8 mouse cellular contexts compared by ENCODE assay signal in genomic region chr5:142903470-142904207, GRCm38 (mm10). TPM values are rescaled to one million over a fixed set of nuclear protein-coding genes. Genes with fewer than 3 reads are reported as not detected.
DNase-seq lines count a peak whose midpoint lies in the region; ATAC-seq and TF ChIP-seq lines count a peak whose summit lies in the region.

No protein-coding gene starts in this region.

- H3K4me2 ChIP-seq in embryonic facial prominence, embryonic 12.5 days (replicated peaks) = peak overlapping the region; percentile 89
- peak overlapping the region; percentile 84 for H3K4me2 ChIP-seq in hindbrain, postnatal 0 days (ENCODE audit: low read depth, low read length)
- H3K4me2 ChIP-seq in midbrain, postnatal 0 days (ENCODE audit: low read depth, low read length, poor library complexity, severe bottlenecking) = peak overlapping the region; percentile 78

- TF ChIP-seq POLR2A in spleen, adult 2 months (IDR thresholded peaks at IDR 0.05; ENCODE audit: low read depth, low read length) = no peak

- H3K4me3 ChIP-seq in spleen, adult 2 months (ENCODE audit: extremely low read depth, insufficient read depth, insufficient read length) = peak overlapping the region; percentile 100
- peak overlapping the region; percentile 94 for H3K4me3 ChIP-seq in embryonic facial prominence, embryonic 12.5 days
- peak overlapping the region; percentile 100 for H3K4me3 ChIP-seq in hindbrain, postnatal 0 days (ENCODE audit: low read length)
- peak overlapping the region; percentile 97 for H3K4me3 ChIP-seq in midbrain, postnatal 0 days (ENCODE audit: low read depth, low read length)

- H3K9ac ChIP-seq in embryonic facial prominence, embryonic 12.5 days = 0 out of 2 replicates have a peak overlapping the region, but pooled peaks have one; percentile 100
- 0 out of 2 replicates have a peak overlapping the region, but pooled peaks have one; percentile 15 for H3K9ac ChIP-seq in hindbrain, postnatal 0 days (replicated peaks; ENCODE audit: low read length)
- no peak overlapping the region for H3K9ac ChIP-seq in midbrain, postnatal 0 days (replicated peaks; ENCODE audit: low read length, poor library complexity, severe bottlenecking)

- H3K27me3 ChIP-seq in spleen, adult 2 months (ENCODE audit: control insufficient read depth, insufficient read depth, low read length) = no peaks in the 10 kb centered on the region
- H3K27me3 ChIP-seq in embryonic facial prominence, embryonic 12.5 days = no peaks in the 10 kb centered on the region
- H3K27me3 ChIP-seq in hindbrain, postnatal 0 days (ENCODE audit: insufficient read depth, low read length) = no peaks in the 10 kb centered on the region
- no peaks in the 10 kb centered on the region for H3K27me3 ChIP-seq in midbrain, postnatal 0 days (ENCODE audit: insufficient read depth, low read length)

- 48% methylated on average over 14 of the region's 14 CpGs for WGBS in spleen, adult 2 months
- 84% methylated on average over 14 of the region's 14 CpGs for WGBS in embryonic facial prominence, embryonic 12.5 days
- 58% methylated on average over 14 of the region's 14 CpGs for WGBS in hindbrain, postnatal 0 days
- WGBS in midbrain, postnatal 0 days = 64% methylated on average over 14 of the region's 14 CpGs

- H3K4me1 ChIP-seq in spleen, adult 2 months (ENCODE audit: control insufficient read depth, insufficient read depth, insufficient read length) = peaks cover 4% of the 10 kb centered on the region; the same call in 1 of the 2 replicates
- peaks cover 36% of the 10 kb centered on the region for H3K4me1 ChIP-seq in embryonic facial prominence, embryonic 12.5 days
- peaks cover 18% of the 10 kb centered on the region for H3K4me1 ChIP-seq in hindbrain, postnatal 0 days (ENCODE audit: insufficient read depth, low read length)
- peaks cover 18% of the 10 kb centered on the region for H3K4me1 ChIP-seq in midbrain, postnatal 0 days (ENCODE audit: insufficient read depth, low read length)

- ATAC-seq in embryonic facial prominence, embryonic 12.5 days (ENCODE audit: insufficient number of reproducible peaks, insufficient read depth, low FRiP score, low TSS enrichment) = no peak
- no peak for ATAC-seq in hindbrain, postnatal 0 days
- no peak for ATAC-seq in midbrain, postnatal 0 days (ENCODE audit: low FRiP score)

- TF ChIP-seq CTCF in spleen, adult 2 months (IDR thresholded peaks at IDR 0.05; ENCODE audit: extremely low read depth, insufficient read depth, insufficient read length, insufficient replicate concordance) = no peak
- no peak for TF ChIP-seq CTCF in hindbrain, postnatal 0 days (IDR thresholded peaks at IDR 0.05; ENCODE audit: low read depth)
- TF ChIP-seq CTCF in midbrain, postnatal 0 days (IDR thresholded peaks at IDR 0.05) = no peak

- H3K36me3 ChIP-seq in spleen, adult 2 months (ENCODE audit: control insufficient read depth, insufficient read depth, low read length) = peaks cover 55% of the 10 kb centered on the region
- peaks cover 60% of the 10 kb centered on the region for H3K36me3 ChIP-seq in embryonic facial prominence, embryonic 12.5 days
- H3K36me3 ChIP-seq in hindbrain, postnatal 0 days (ENCODE audit: insufficient read depth, low read length) = peaks cover 52% of the 10 kb centered on the region
- H3K36me3 ChIP-seq in midbrain, postnatal 0 days (ENCODE audit: insufficient read depth, low read length) = peaks cover 49% of the 10 kb centered on the region

- no peaks in the 10 kb centered on the region for H3K9me3 ChIP-seq in embryonic facial prominence, embryonic 12.5 days
- no peaks in the 10 kb centered on the region for H3K9me3 ChIP-seq in hindbrain, postnatal 0 days (ENCODE audit: low read length)
- no peaks in the 10 kb centered on the region for H3K9me3 ChIP-seq in midbrain, postnatal 0 days (ENCODE audit: low read length)

- peak overlapping the region; percentile 6; the same call in 1 of the 2 replicates for H3K27ac ChIP-seq in spleen, adult 2 months (ENCODE audit: insufficient read depth, low read length)
- H3K27ac ChIP-seq in embryonic facial prominence, embryonic 12.5 days = peak overlapping the region; percentile 100
- no peak overlapping the region for H3K27ac ChIP-seq in hindbrain, postnatal 0 days
- no peak overlapping the region for H3K27ac ChIP-seq in midbrain, postnatal 0 days (ENCODE audit: low read depth, low read length)

- DNase-seq in spleen, adult 2 months (ENCODE audit: low read depth in 1 of 2, low spot score in 2 of 2) = no peak
- no peak for DNase-seq in spleen, adult 12 weeks (ENCODE audit: low spot score)
- no peak for DNase-seq in hindbrain, postnatal 0 days (ENCODE audit: low spot score)
- DNase-seq in midbrain, postnatal 0 days (ENCODE audit: low spot score) = no peak
- no peak for DNase-seq in urinary bladder, postnatal 4 days (ENCODE audit: low spot score in 2 of 2)
- DNase-seq in right cerebral cortex, postnatal 25 days = no peak
- no peak for DNase-seq in urinary bladder, postnatal 10 days (ENCODE audit: low spot score)

RNA-seq across cellular contexts. Expression of gene Actb, which starts 2.9 kb away (rescaled TPM):
- 6,692 and 9,830 TPM in 2 replicates for polyA plus RNA-seq in spleen, adult 2 months (2012; rRNA removed)
- polyA plus RNA-seq in embryonic facial prominence, embryonic 12.5 days (2016; fragmentation: Nextera tagmentation; extraction: Ambion mirVana) = 13,963 and 14,730 TPM in 2 replicates
- total RNA-seq in hindbrain, postnatal 0 days (2014; rRNA removed) = 5,437 and 5,693 TPM in 2 replicates
- 15,098 and 15,291 TPM in 2 replicates for polyA plus RNA-seq in hindbrain, postnatal 0 days (2015; fragmentation: Nextera tagmentation; extraction: Ambion mirVana)
- total RNA-seq in midbrain, postnatal 0 days (2014; rRNA removed) = 5,191 and 5,200 TPM in 2 replicates
- polyA plus RNA-seq in midbrain, postnatal 0 days (2015; fragmentation: Nextera tagmentation; extraction: Ambion mirVana) = 15,915 and 17,004 TPM in 2 replicates

RNA-seq across cellular contexts. Expression of gene Fbxl18, which starts 8.4 kb away (rescaled TPM):
- 15.8 and 22.1 TPM in 2 replicates for polyA plus RNA-seq in spleen, adult 2 months (2012; rRNA removed)
- 14.6 and 16.5 TPM in 2 replicates for polyA plus RNA-seq in embryonic facial prominence, embryonic 12.5 days (2016; fragmentation: Nextera tagmentation; extraction: Ambion mirVana)
- total RNA-seq in hindbrain, postnatal 0 days (2014; rRNA removed) = 68.6 and 73.8 TPM in 2 replicates
- 28.0 and 31.4 TPM in 2 replicates for polyA plus RNA-seq in hindbrain, postnatal 0 days (2015; fragmentation: Nextera tagmentation; extraction: Ambion mirVana)
- 52.8 and 67.5 TPM in 2 replicates for total RNA-seq in midbrain, postnatal 0 days (2014; rRNA removed)
- 25.5 and 27.5 TPM in 2 replicates for polyA plus RNA-seq in midbrain, postnatal 0 days (2015; fragmentation: Nextera tagmentation; extraction: Ambion mirVana)

RNA-seq across cellular contexts. Expression of gene Fscn1, which starts 56.5 kb away (rescaled TPM):
- 33.7 and 59.8 TPM in 2 replicates for polyA plus RNA-seq in spleen, adult 2 months (2012; rRNA removed)
- polyA plus RNA-seq in embryonic facial prominence, embryonic 12.5 days (2016; fragmentation: Nextera tagmentation; extraction: Ambion mirVana) = 506 and 520 TPM in 2 replicates
- total RNA-seq in hindbrain, postnatal 0 days (2014; rRNA removed) = 613 and 715 TPM in 2 replicates
- polyA plus RNA-seq in hindbrain, postnatal 0 days (2015; fragmentation: Nextera tagmentation; extraction: Ambion mirVana) = 412 and 457 TPM in 2 replicates
- 536 and 616 TPM in 2 replicates for total RNA-seq in midbrain, postnatal 0 days (2014; rRNA removed)
- 485 and 504 TPM in 2 replicates for polyA plus RNA-seq in midbrain, postnatal 0 days (2015; fragmentation: Nextera tagmentation; extraction: Ambion mirVana)

Comparison
In these comparisons a context has a peak if more than half of its experiments do, and no peak if none do; other contexts are left out.
1. H3K27ac ChIP-seq: peak in spleen, adult 2 months (single experiment) and embryonic facial prominence, embryonic 12.5 days (single experiment); none in hindbrain, postnatal 0 days (single experiment) and midbrain, postnatal 0 days (single experiment).
2. Peak in every context shown above with its lines, with median percentiles within 50 percentile points of each other: H3K4me3 ChIP-seq and H3K4me2 ChIP-seq.